Mouse (Mus musculus) heart, embryonic 16.5 days (tissue): ENCODE results near the gene Krt42. TPM values are rescaled to one million over a fixed set of nuclear protein-coding genes. Genes with fewer than 3 reads are reported as not detected.

Experiments used
- ATAC-seq: fragments of 200-750 bp; cut with Nextera tagmentation; replicated peaks from 2 replicates; pipeline ENCODE4 v1.8.0; 2017; ENCODE audit warnings: moderate number of reproducible peaks; ENCODE audit not compliant: insufficient read depth, low FRiP score; ENCODE audit errors: extremely low read depth
- H3K27ac ChIP-seq: fragments of 300-500 bp; sonication (generic); 2 replicates; pipeline ENCODE4 v1.5.1; 2014; ENCODE audit warnings: mild to moderate bottlenecking, low read length, control low read depth, moderate library complexity
- H3K27me3 ChIP-seq: fragments of 300-500 bp; sonication (generic); 2 replicates; pipeline ENCODE4 v1.6.1; 2014; ENCODE audit warnings: low read length, mixed read lengths; ENCODE audit not compliant: control insufficient read depth, insufficient read depth
- H3K36me3 ChIP-seq: fragments of 300-500 bp; sonication (generic); 2 replicates; pipeline ENCODE4 v1.6.1; 2014; ENCODE audit not compliant: control insufficient read depth, insufficient read depth
- H3K4me1 ChIP-seq: fragments of 300-500 bp; sonication (generic); 2 replicates; pipeline ENCODE4 v1.6.1; 2014; ENCODE audit warnings: low read length, mixed read lengths; ENCODE audit not compliant: control insufficient read depth, insufficient read depth
- H3K4me2 ChIP-seq: fragments of 300-500 bp; sonication (generic); 2 replicates; pipeline ENCODE4 v1.6.1; 2014; ENCODE audit warnings: low read depth, mild to moderate bottlenecking, control low read depth, low read length
- H3K4me3 ChIP-seq: fragments of 300-500 bp; sonication (generic); 2 replicates; pipeline ENCODE4 v1.5.1; 2014; ENCODE audit warnings: mild to moderate bottlenecking, control low read depth, low read length
- H3K9ac ChIP-seq: fragments of 300-500 bp; sonication (generic); 2 replicates; pipeline ENCODE4 v1.6.1; 2014; ENCODE audit warnings: low read length, control low read depth
- H3K9me3 ChIP-seq: fragments of 300-500 bp; sonication (generic); replicated peaks from 2 replicates; pipeline ENCODE4 v1.6.1; 2016; ENCODE audit warnings: low read length; ENCODE audit not compliant: control insufficient read depth
- WGBS: fragments of 180-500 bp; shearing (Covaris S2); extraction: QIAGEN DNeasy Blood & Tissue Kit; methylation state at CpG from one replicate; pipeline ENCODE4 v1.1.7; 2014; 5-methylcytosine and 5-hydroxymethylcytosine counted together
- polyA plus RNA-seq: library from polyadenylated mRNA; unstranded; fragments of >200 nt; fragmentation: Nextera tagmentation; extraction: Ambion mirVana; gene quantifications from 2 replicates; pipeline ENCODE4 v1.2.1, GENCODE M21; 2015

Gene Krt42
- polyA plus RNA-seq, 1 experiment from 2014 or later: not detected

DNA sequence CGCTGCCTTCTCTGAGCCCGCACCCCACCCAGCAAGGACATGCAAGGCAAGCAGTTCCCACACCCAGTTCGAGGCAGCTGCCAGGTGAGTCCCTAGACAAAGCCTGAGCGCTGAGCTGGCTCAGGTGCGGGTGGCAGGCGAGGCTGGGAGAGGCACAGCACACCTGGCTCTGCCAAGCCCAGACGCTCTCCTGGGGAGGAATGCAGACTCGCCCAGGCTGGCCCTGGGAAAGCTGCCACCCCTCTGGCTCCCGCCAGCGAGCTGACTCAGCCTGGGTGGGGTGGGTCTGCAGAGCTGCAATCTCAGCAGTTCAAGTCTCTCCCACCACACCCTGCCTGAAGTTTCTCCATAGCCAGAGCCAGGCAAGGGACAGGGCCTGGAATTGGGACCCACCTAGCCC, 17.4 kb upstream of the Krt42 start:
- Histone ChIP-seq H3K9me3 (no peaks in the 10 kb centered on the region), H3K27me3 (no peaks in the 10 kb centered on the region), H3K4me2 (no peak overlapping the region), H3K4me3 (no peak overlapping the region), H3K4me1 (no peaks in the 10 kb centered on the region), H3K27ac (no peak overlapping the region), H3K36me3 (no peaks in the 10 kb centered on the region), H3K9ac (no peak overlapping the region)
- 47% methylated on average over 10 of the region's 10 CpGs for WGBS
- no peak for ATAC-seq

DNA sequence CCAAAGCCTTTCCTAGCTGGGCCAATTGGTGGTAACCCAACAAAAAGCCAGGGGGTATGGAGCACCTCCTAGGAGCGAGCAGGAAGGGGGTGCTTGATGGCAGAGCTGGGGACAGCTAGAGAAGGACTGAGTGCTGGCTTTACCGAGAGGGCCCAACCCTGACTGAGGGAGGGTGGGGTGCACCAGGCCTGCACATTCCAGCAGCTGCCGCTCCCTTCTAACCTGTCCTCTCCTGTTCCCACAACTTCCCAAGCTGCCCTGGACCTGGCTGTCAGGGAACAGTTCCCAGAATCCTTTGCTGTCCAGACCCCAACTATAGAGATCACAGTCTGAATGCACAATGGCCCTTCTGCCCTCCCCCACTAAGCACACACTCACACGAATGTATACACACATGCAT, 15.3 kb upstream of the Krt42 start:
- Histone ChIP-seq H3K27ac (no peak overlapping the region), H3K4me2 (no peak overlapping the region), H3K9ac (no peak overlapping the region), H3K4me1 (no peaks in the 10 kb centered on the region), H3K4me3 (no peak overlapping the region), H3K27me3 (no peaks in the 10 kb centered on the region), H3K36me3 (no peaks in the 10 kb centered on the region), H3K9me3 (no peaks in the 10 kb centered on the region)
- ATAC-seq: no peak
- 78% methylated on average over 4 of the region's 4 CpGs for WGBS

DNA sequence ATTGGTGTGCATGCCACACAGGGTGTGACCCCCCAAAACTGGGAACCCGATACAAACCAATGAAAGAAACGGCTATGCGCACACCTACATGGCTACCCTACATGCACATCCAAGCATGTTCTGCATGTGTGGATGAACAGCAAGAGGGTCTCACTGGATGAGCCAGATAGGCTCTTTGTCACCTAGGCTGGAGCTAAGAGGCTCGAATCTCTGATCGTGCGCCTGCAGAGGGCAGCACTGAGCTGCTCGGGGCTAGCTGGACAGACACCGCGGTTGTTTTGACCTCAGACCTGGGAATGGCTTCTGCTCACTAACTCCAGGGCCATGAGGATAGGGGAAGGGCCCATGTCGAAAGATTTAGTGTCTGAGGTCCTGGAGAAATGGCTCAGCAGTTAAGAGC, 12.9 kb upstream of the Krt42 start:
- H3K9ac ChIP-seq: no peak overlapping the region
- no peak overlapping the region for H3K27ac ChIP-seq
- no peak for ATAC-seq
- H3K4me3 ChIP-seq: no peak overlapping the region
- H3K27me3 ChIP-seq: no peaks in the 10 kb centered on the region
- H3K4me2 ChIP-seq: no peak overlapping the region
- 18% methylated on average over 10 of the region's 10 CpGs for WGBS
- H3K9me3 ChIP-seq: no peaks in the 10 kb centered on the region
- no peaks in the 10 kb centered on the region for H3K36me3 ChIP-seq
- no peaks in the 10 kb centered on the region for H3K4me1 ChIP-seq

DNA sequence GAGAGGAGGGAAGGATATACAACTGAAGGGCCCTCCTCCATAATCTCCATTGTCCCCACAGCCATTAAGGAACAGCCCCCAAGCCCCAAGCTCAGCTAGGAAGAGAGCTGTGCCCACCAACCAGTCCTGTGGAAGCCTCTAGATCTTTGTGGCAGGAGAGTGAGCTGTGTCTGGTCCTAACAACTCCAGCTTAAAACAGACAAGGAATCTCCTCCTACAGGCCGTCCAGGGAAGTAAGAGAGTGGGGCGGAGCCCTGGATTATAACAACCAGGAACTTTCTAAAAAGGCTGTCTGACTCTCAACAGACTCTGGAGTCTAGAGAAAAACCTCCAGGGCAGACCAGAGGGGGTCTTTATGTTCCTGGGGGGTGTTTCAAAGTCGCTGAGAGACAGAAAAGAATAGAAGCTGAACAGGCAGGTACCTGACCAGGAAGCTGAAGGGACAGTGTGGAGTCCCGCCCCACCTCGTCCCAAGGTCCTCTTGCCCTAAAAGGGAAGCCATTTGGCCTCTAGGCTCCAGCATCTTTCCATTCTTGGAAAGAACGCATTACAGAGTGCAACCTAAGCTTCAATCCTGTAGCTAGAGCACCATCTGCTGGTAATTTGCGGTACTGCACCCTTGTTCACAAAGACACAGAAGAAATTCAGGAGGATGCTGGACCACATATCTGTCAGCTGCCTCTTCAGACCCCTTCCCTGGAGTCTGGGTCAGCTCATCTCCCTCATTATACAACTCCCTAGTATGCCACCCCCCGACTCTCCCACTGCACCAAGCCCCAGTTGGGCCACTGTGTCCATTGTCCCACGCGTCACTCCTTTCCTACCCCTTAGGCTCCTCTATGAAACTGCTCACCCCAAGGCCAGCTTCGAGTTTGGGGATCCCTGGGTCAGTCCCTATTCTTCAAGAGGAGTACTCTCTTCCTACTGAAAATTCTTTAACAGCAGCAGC, 12.2 kb upstream of the Krt42 start:
- Histone ChIP-seq H3K36me3 (no peaks in the 10 kb centered on the region), H3K9me3 (no peaks in the 10 kb centered on the region), H3K27me3 (peaks cover 2% of the 10 kb centered on the region; the same call in 1 of the 2 replicates), H3K27ac (no peak overlapping the region), H3K9ac (no peak overlapping the region), H3K4me1 (no peaks in the 10 kb centered on the region), H3K4me2 (no peak overlapping the region), H3K4me3 (no peak overlapping the region)
- 19% methylated on average over 11 of the region's 11 CpGs for WGBS
- no peak for ATAC-seq

DNA sequence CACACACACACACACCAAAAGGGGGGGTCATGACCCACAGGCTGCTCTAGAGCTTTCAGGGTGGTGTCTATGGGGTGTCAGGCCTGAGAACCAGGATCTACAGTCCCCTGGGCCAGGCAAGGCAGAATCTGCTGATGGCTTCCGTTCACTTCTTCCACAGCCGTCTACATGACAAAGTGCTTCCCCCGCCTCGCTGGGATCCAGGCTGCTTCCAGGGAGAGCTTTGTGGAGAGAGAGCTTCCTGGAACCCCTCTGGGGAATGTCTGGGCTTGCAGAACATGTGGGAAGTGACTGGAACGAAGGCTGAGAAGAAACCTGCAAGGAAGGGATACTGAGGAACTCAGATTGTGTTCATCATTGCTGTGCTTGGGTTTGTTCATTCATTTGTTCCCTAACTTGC, 9.1 kb upstream of the Krt42 start:
- WGBS: 47% methylated on average over 5 of the region's 5 CpGs
- H3K36me3 ChIP-seq: no peaks in the 10 kb centered on the region

DNA sequence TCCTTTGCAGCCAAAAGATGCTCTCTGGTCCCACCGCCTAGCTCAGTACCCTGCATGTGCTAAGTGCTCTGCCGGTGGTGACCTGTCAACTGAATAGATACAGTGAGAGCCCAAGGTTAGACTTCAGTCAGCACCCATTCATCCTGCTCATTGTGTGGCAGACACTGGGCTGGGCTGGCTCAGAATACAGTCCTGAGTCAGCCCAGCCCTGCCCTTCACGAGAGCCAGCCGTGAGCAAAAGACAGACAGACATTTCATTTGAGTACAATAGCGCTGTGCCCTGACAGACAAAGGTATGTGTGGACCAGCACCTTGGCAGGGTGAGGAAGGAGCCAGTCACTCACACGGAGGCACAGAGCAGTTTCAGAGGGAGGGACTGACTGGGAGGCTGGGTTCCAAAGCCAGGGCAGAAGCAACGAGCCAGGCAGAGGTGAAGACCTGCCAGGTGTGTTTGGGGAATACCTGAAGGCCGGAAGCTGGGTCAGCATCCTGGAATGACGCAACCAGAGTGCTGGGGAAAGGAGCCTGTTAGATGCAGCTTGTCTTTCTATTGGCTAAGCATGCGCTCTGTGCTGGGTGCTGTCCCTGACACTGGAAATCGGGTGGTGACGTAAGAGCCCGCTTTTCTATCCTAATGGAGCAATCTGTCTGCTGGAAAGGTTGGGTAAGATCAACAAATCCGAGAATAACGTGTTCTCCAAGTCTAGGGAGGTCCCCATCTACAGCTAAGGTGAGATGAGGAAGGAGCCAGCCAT, 8.2 kb upstream of the Krt42 start:
- Histone ChIP-seq H3K4me1 (no peaks in the 10 kb centered on the region), H3K36me3 (no peaks in the 10 kb centered on the region), H3K27me3 (peaks cover 2% of the 10 kb centered on the region; the same call in 1 of the 2 replicates), H3K4me3 (no peak overlapping the region), H3K27ac (no peak overlapping the region), H3K9ac (no peak overlapping the region), H3K4me2 (no peak overlapping the region), H3K9me3 (no peaks in the 10 kb centered on the region)
- WGBS: 63% methylated on average over 15 of the region's 15 CpGs
- no peak for ATAC-seq

More for the DNA sequence above, 9.1 kb upstream of the Krt42 start:
- H3K27ac ChIP-seq: no peak overlapping the region
- H3K4me1 ChIP-seq: no peaks in the 10 kb centered on the region
- H3K9me3 ChIP-seq: no peaks in the 10 kb centered on the region
- H3K4me3 ChIP-seq: no peak overlapping the region
- ATAC-seq: no peak
- H3K4me2 ChIP-seq: no peak overlapping the region
- no peak overlapping the region for H3K9ac ChIP-seq
- H3K27me3 ChIP-seq: peaks cover 2% of the 10 kb centered on the region; the same call in 1 of the 2 replicates

DNA sequence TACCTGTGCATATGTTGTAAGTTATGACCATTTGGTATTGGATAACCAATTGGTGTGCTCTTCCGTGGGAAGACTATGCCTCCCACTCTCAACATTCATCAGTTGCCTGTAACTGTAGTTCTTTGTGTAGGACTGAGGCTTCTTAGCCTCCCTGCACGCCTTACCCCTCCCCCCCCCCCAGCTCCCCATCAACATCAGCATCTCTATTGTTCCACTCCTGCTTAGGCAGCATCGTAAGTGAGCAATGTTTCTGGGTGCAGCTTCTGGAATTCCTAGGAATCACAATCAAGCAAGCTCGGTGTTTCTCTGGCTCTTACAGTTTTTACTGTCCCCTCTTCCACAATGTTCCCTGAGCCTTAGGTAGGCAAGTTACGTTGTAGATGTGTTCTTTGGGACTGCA, 5.8 kb upstream of the Krt42 start:
- ATAC-seq: no peak
- no peaks in the 10 kb centered on the region for H3K36me3 ChIP-seq
- WGBS: 49% methylated on average over 5 of the region's 5 CpGs

DNA sequence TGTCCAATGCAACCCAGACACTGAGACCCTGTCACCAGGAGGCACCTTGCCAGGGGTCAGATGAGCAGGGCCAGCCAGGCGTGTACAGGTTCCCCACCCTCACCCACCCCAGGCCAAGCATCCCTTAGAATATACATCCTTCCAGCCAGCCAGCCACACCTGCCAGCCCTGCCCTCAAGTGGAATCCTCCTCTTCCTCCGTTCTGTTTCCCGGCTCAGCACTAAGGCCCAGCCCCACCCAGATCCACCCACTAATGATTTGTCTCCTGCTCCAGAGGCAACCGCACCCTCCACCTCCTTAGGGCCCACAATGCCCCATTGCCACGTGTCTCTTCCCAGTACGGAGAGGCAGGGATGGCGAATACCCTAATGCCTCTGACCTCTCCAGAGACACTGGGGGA, 5.0 kb upstream of the Krt42 start:
- H3K27me3 ChIP-seq: peaks cover 2% of the 10 kb centered on the region; the same call in 1 of the 2 replicates
- 73% methylated on average over 7 of the region's 7 CpGs for WGBS
- no peaks in the 10 kb centered on the region for H3K9me3 ChIP-seq
- H3K36me3 ChIP-seq: no peaks in the 10 kb centered on the region
- no peak overlapping the region for H3K9ac ChIP-seq
- ATAC-seq: no peak
- no peak overlapping the region for H3K4me3 ChIP-seq
- no peak overlapping the region for H3K27ac ChIP-seq
- H3K4me1 ChIP-seq: 0 out of 2 replicates have a peak, but pooled peaks cover 2% of the 10 kb centered on the region
- no peak overlapping the region for H3K4me2 ChIP-seq

More for the DNA sequence above, 5.8 kb upstream of the Krt42 start:
- Histone ChIP-seq H3K9me3 (no peaks in the 10 kb centered on the region), H3K4me2 (no peak overlapping the region), H3K4me3 (no peak overlapping the region), H3K4me1 (0 out of 2 replicates have a peak, but pooled peaks cover 2% of the 10 kb centered on the region), H3K9ac (no peak overlapping the region), H3K27ac (no peak overlapping the region), H3K27me3 (peaks cover 2% of the 10 kb centered on the region; the same call in 1 of the 2 replicates)

DNA sequence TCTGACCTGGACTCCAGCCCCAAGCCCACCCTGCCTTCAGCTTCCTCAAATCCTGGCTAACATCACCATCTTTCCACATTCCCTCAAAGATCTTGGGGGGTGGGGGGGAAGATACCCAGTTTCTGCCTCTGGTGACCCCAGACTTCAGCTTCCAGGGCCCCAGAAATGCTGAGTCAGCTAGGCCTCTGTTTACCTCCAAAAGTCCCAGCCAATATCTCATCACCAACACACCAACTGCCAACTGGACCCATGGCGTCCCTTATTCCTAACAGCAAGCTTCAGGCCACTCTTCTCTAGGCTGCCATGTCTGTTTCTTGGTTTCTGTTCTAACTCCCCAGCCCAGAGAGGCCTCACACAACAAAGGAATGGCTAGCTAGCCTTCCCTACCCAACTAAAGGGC, 2.2 kb upstream of the Krt42 start:
- Histone ChIP-seq H3K9ac (no peak overlapping the region), H3K36me3 (no peaks in the 10 kb centered on the region), H3K27ac (no peak overlapping the region), H3K27me3 (no peaks in the 10 kb centered on the region; the same call in 1 of the 2 replicates), H3K4me1 (0 out of 2 replicates have a peak, but pooled peaks cover 2% of the 10 kb centered on the region), H3K4me3 (no peak overlapping the region), H3K4me2 (no peak overlapping the region), H3K9me3 (no peaks in the 10 kb centered on the region)
- WGBS: 88% methylated on average over 1 of the region's 1 CpGs
- ATAC-seq: no peak
